Mouse (Mus musculus) midbrain, embryonic 13.5 days (tissue): Measurements from ENCODE around the gene Fmod. TPM values are rescaled to one million over a fixed set of nuclear protein-coding genes. Genes with fewer than 3 reads are reported as not detected.

ENCODE experiments used
- ATAC-seq: fragments of 200-750 bp; cut with Nextera tagmentation; 2 replicates; pipeline ENCODE4 v1.8.0; 2017; ENCODE audit warnings: mild to moderate bottlenecking, moderate TSS enrichment, moderate library complexity
- H3K27ac ChIP-seq: fragments of 300-500 bp; sonication (generic); 2 replicates; pipeline ENCODE4 v1.5.1; 2015; ENCODE audit warnings: inconsistent platforms, mild to moderate bottlenecking, moderate library complexity
- H3K27me3 ChIP-seq: fragments of 300-500 bp; sonication (generic); 2 replicates; pipeline ENCODE4 v1.6.1; 2015; ENCODE audit warnings: mild to moderate bottlenecking, inconsistent platforms
- H3K36me3 ChIP-seq: fragments of 300-500 bp; sonication (generic); 2 replicates; pipeline ENCODE4 v1.6.1; 2015; ENCODE audit warnings: mild to moderate bottlenecking, inconsistent platforms
- H3K4me1 ChIP-seq: fragments of 300-500 bp; sonication (generic); replicated peaks from 2 replicates; pipeline ENCODE4 v1.6.1; 2015; ENCODE audit warnings: inconsistent platforms
- H3K4me2 ChIP-seq: fragments of 300-500 bp; sonication (generic); replicated peaks from 2 replicates; pipeline ENCODE4 v1.6.1; 2015; ENCODE audit warnings: moderate library complexity, mild to moderate bottlenecking, inconsistent platforms
- H3K4me3 ChIP-seq: fragments of 300-500 bp; sonication (generic); replicated peaks from 2 replicates; pipeline ENCODE4 v1.5.1; 2015; ENCODE audit warnings: mild to moderate bottlenecking, inconsistent platforms
- H3K9ac ChIP-seq: fragments of 300-500 bp; sonication (generic); replicated peaks from 2 replicates; pipeline ENCODE4 v1.6.1; 2015; ENCODE audit warnings: mild to moderate bottlenecking, inconsistent platforms
- H3K9me3 ChIP-seq: fragments of 300-500 bp; sonication (generic); 2 replicates; pipeline ENCODE4 v1.6.1; 2016; ENCODE audit warnings: mild to moderate bottlenecking, inconsistent platforms
- WGBS: fragments of 180-500 bp; shearing (Covaris S2); methylation state at CpG from one replicate; pipeline ENCODE4 v1.1.7; 2015; 5-methylcytosine and 5-hydroxymethylcytosine counted together
- polyA plus RNA-seq: library from polyadenylated mRNA; unstranded; fragments of >200 nt; fragmentation: Nextera tagmentation; extraction: Ambion mirVana; gene quantifications from 2 replicates; pipeline ENCODE4 v1.2.1, GENCODE M21; 2015

Gene Fmod
- polyA plus RNA-seq, 1 experiment from 2014 or later = 5.7 TPM

DNA sequence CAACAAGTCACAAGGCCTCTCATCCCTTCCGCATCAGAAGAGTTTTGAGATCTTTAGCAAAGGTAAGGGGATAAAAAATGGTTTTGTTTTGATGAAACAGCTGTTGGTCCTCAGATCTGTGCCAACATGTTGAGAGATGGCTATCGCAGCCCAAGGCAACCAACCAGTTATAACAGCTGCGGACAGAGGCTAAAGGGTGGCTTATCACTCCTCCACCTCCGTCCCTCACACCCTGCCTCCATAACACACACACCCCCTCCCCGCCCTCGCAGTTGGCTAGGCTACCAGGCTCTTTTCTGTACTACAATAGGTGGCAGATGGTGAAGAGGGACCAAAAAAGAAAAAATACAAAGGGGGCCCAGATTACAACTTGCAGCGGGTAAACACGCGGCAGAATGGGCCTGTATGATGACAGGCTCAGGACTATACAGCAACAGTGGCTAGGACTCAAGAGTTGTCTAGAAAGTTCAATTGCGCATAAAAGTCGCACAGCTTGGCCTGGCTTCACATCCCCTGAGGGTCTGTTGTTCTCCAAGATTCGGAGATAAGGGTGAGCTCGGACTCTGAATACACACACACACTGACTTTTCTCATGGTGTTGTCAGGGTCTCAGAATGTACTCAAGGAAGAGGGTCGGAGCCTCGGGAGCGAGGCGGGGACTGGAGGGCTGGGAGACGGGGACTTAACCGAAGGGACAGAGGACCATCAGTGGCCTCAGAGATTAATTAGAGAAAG is 41.2 kb downstream of the Fmod start:
- Histone ChIP-seq H3K4me3 (peak overlapping the region; percentile 75), H3K4me1 (peaks cover 70% of the 10 kb centered on the region), H3K9me3 (no peaks in the 10 kb centered on the region), H3K27ac (peak overlapping the region; percentile 86), H3K27me3 (no peaks in the 10 kb centered on the region), H3K9ac (peak overlapping the region; percentile 92), H3K4me2 (peak overlapping the region; percentile 72), H3K36me3 (peaks cover 10% of the 10 kb centered on the region; the same call in 1 of the 2 replicates)
- peak; percentile 10; the same call in 1 of the 2 replicates for ATAC-seq
- 4% methylated on average over 19 of the region's 19 CpGs for WGBS

DNA sequence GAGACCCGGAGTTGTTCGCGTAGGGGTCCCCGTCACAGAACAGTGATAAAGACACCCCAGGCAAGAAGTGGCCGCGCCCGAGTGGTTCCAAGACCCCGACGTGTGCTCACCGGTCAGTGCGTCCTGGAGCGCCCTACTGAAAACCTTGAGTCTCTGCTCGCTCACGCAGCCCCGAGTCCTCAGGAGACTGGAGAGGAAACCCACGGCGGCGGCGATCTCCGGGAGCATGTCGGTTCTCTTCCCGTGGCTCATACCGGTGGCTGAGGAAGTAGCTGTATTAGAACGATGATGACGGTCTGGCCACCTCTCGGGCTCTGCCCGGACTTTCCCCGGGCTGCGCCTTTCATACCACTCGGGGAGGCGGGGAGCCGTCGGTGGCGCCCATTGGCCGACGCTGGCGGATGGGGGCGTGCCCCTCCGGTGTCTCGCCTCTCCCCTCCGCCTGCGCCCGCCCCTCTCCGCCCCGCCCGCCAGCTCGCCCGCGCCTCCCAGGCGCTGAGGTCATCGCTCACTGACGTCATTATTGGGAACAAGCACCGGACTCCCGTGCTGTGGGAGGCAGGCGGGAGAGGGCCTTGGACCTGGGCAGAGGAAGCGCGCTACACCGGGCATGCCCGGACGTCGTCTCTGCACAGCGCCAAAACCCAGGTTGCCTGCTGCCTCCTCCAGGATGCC is 41.9 kb downstream of the Fmod start, which contains the start of gene Btg2:
Gene Btg2, minus strand, starts transcription at position 319 of the 675 bp plus-strand sequence.
- Histone ChIP-seq H3K27ac (peak within 1 kb of the TSS; percentile 86), H3K36me3 (peaks cover 10% of the 10 kb centered on the region; the same call in 1 of the 2 replicates), H3K9me3 (no peaks in the 10 kb centered on the region), H3K4me2 (peak within 1 kb of the TSS; percentile 72), H3K4me3 (peak within 1 kb of the TSS; percentile 75), H3K9ac (peak within 1 kb of the TSS; percentile 92), H3K4me1 (peaks cover 63% of the 10 kb centered on the region), H3K27me3 (no peaks in the 10 kb centered on the region)
- under 1% methylated on average over 62 of the region's 62 CpGs for WGBS
- peak; percentile 93 for ATAC-seq

DNA sequence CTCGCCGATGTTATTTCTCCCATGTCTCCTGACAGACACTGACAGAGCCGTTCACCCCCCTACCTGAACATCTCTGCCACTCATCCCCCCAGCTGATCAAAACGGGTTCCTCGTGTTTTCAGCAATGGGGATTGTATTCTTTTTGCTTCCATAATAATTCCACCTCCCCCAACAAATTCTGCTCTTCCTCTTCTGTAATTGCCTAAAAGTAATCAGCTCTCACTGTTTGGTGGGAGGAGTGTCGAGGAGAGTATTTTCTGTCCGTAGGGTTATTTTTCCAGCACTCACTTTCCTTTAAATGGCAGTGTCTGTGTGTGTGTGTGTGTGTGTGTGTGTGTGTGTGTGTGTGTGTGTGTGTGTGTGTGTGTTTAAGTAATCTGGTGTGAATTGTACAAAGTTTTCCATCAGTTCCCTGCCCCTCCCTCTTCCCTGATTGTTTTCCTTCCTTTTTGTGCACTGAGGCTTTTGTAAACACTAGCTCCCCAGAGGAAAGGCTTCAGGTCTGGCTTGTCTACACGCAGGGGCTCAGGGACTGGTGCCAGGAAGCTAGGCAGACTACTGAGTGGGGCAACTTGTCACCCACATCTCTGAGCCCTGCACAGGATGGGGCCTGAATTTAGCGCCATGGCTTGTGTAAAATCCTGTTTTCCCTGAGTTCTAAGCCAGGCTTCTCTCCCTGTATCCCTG is 42.6 kb downstream of the Fmod start:
- no peaks in the 10 kb centered on the region for H3K9me3 ChIP-seq
- peak overlapping the region; percentile 86 for H3K27ac ChIP-seq
- H3K4me1 ChIP-seq = peaks cover 56% of the 10 kb centered on the region
- H3K27me3 ChIP-seq = no peaks in the 10 kb centered on the region
- peak overlapping the region; percentile 67 for H3K9ac ChIP-seq
- ATAC-seq = peak; percentile 21; the same call in 1 of the 2 replicates
- H3K36me3 ChIP-seq = peaks cover 9% of the 10 kb centered on the region; the same call in 1 of the 2 replicates
- 4% methylated on average over 9 of the region's 9 CpGs for WGBS
- H3K4me2 ChIP-seq = peak overlapping the region; percentile 72
- peak overlapping the region; percentile 75 for H3K4me3 ChIP-seq

DNA sequence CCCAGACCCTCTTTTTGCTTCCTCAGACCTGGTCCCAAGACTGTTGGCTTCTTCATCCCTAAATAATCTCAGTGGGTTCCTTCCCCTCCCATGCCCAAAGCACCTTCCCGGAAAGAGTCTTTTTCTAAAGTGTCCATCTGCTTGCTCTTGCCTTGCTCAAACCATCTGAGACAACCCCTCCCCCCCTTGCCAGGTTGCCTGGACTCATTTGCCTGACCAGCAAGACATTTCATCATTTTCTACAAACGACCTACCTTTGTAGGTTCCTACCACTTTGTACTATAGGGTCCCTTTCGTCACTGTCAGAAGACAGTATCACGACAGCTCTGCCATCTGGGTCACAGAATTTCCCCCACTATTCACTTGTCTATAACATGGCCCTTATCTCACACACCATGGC is 43.4 kb downstream of the Fmod start:
- ATAC-seq = no peak
- 88% methylated on average over 4 of the region's 4 CpGs for WGBS
- Histone ChIP-seq H3K9ac (no peak overlapping the region), H3K9me3 (no peaks in the 10 kb centered on the region), H3K4me2 (no peak overlapping the region), H3K27me3 (no peaks in the 10 kb centered on the region), H3K4me1 (peaks cover 50% of the 10 kb centered on the region), H3K27ac (peak overlapping the region; percentile 86; the same call in 1 of the 2 replicates), H3K4me3 (no peak overlapping the region), H3K36me3 (peaks cover 5% of the 10 kb centered on the region; the same call in 1 of the 2 replicates)

DNA sequence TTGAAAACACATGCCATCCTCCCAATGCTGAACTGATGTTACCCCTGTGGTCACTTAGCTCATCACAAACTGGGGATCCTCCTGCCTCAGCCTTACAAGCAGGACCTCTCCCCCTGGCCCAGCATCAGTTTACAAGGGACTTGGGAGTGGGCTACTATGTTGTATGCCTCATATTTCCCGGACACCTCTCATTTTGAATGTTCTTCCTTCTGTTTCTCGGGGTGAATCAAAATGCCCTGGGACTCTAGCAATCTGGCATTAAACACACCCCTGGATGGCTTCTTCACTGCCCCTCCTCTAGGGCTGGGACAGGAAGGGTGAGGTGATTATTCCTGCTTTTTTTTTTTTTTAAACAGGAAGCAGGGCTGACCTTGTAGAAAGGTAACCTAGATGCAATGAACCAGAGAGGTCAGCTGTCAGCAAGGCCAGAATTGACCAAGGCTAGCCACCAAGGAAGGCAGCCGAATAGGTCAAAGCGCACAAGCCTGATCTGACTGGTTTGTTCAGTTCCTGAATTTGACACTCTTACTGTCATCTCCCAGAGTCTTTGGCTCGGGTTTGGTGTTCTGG is 43.9 kb downstream of the Fmod start:
- no peak for ATAC-seq
- no peak overlapping the region for H3K4me2 ChIP-seq
- no peak overlapping the region for H3K27ac ChIP-seq
- 90% methylated on average over 5 of the region's 5 CpGs for WGBS
- H3K9me3 ChIP-seq = no peaks in the 10 kb centered on the region
- peaks cover 48% of the 10 kb centered on the region for H3K4me1 ChIP-seq
- no peaks in the 10 kb centered on the region for H3K36me3 ChIP-seq
- no peak overlapping the region for H3K9ac ChIP-seq
- H3K4me3 ChIP-seq = no peak overlapping the region
- H3K27me3 ChIP-seq = no peaks in the 10 kb centered on the region

DNA sequence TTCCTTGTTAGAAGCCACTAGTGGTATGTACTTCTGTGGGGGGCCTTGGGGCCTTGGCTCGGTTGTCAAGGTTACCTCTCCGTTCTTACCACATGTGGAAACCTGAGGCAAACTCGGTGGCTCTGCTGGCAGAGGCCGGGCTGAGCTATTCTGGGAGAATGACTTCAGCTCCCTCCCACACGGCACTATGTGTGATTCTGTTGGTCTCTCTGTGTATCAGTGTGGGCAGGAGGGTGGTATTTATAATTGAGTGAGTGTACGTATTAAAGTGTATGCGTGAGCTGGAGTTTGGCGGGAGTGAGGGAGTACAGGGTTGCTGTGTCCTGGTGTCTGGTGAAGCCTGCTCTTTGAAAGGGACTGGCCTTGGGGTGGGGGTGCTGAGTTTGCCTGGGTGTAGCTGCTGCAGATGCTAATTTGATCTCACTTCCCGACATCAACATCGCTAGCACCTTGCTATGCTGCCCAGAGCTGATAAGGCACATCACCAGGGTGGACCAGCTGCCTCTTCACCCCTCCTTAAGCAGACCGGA is 46.0 kb downstream of the Fmod start:
- H3K4me1 ChIP-seq = peaks cover 40% of the 10 kb centered on the region
- H3K27ac ChIP-seq = no peak overlapping the region
- ATAC-seq = no peak
- H3K4me3 ChIP-seq = no peak overlapping the region
- WGBS = 57% methylated on average over 11 of the region's 11 CpGs
- H3K27me3 ChIP-seq = no peaks in the 10 kb centered on the region
- H3K9ac ChIP-seq = no peak overlapping the region
- no peak overlapping the region for H3K4me2 ChIP-seq
- H3K9me3 ChIP-seq = no peaks in the 10 kb centered on the region
- H3K36me3 ChIP-seq = no peaks in the 10 kb centered on the region

DNA sequence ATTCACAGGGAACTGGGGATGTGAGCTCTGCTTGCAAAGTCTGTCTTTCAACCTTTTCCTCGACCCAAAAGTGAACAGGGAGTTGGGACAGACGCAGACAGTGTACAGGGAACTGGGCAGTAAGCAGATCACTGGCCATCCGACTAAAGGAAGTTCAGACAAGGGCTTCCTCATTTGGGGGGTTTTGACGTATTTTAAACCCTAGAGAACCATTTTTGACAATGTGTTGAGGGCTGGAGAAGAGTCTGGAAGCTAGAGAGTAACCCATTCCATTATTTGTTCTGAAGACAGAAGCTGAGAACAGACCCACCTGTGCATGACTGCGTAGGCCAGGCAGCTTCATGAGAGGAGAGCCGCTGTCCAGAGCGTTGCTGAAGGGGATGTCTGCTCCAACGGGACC is 46.6 kb downstream of the Fmod start:
- ATAC-seq = no peak
- no peaks in the 10 kb centered on the region for H3K27me3 ChIP-seq
- 85% methylated on average over 8 of the region's 8 CpGs for WGBS

DNA sequence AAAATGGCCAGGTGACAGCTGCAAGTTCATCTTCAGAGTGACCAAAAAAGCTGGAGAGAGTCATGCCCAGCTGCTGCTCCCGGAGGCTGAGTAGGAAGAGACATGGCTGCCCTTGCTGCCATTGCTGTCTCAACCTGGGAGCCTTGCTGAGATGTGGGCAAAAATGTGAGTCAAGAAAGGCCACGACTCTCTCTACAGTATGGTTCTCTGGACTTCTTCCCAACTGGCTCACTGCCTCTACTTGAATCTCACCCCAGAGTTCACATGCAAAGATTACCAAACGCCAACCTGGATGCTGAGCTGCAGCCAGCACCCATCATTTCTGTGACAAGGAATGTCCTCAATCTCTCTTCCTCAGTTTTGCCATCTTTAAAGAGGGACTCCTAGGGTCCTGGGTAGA is 47.1 kb downstream of the Fmod start:
- no peaks in the 10 kb centered on the region for H3K9me3 ChIP-seq
- H3K4me3 ChIP-seq = no peak overlapping the region
- H3K27ac ChIP-seq = no peak overlapping the region
- H3K4me1 ChIP-seq = peaks cover 36% of the 10 kb centered on the region
- no peak for ATAC-seq
- H3K27me3 ChIP-seq = no peaks in the 10 kb centered on the region
- 94% methylated on average over 3 of the region's 3 CpGs for WGBS
- H3K36me3 ChIP-seq = no peaks in the 10 kb centered on the region
- no peak overlapping the region for H3K9ac ChIP-seq
- no peak overlapping the region for H3K4me2 ChIP-seq

More for the DNA sequence above, 46.6 kb downstream of the Fmod start:
- Histone ChIP-seq H3K4me1 (peaks cover 36% of the 10 kb centered on the region), H3K9me3 (no peaks in the 10 kb centered on the region), H3K36me3 (no peaks in the 10 kb centered on the region), H3K4me3 (no peak overlapping the region), H3K27ac (no peak overlapping the region), H3K9ac (no peak overlapping the region), H3K4me2 (no peak overlapping the region)

DNA sequence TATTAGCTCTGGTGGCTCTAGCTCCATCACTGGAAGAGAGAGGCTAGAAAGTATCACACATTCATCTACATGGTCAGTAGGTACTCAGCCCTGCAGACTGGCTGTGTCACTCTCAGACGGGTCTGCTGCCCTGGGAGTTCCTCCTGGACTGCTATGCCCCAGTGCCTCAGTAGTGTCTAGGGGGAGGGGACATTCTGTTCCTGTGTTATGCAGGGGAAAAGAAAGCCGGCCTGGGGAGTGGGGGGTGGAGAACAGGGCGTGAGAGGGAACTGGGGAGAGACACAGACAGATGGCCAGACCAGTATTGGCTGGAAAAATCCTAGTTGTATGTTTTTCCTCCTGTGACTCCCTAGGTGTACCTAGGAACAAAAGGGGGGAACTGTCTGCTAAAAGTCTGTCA is 49.0 kb downstream of the Fmod start:
- no peak overlapping the region for H3K4me3 ChIP-seq
- 0 out of 2 replicates have a peak, but pooled peaks have one; percentile 34 for ATAC-seq

DNA sequence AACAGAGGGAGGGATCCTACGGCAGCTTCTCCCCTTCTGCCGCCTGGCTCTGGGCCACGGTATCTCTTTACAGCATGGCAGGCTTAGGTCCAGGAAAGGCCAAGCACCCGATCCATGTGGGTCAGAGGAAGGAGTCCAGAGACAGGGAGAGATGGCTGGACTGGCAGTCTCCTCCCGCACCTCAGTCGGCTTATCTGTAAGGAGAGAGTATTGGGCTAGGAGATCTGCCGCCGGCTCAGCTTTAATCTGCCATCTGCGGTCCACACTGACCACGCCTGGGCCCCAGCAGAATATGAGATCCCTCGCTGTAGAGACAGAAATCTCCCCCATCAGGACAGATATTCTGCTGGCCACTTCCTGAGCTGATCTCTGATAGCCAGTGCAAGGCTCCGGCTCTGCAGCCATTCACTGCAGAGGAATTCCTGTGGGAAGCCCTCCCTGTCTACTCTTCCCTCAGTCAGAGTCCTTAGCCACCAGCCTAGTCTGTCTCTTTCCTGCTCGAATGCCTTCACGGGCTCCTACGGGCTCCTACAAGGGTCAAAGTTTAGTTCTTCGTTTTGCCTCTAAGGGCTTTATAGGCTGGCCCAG is 49.9 kb downstream of the Fmod start:
- H3K4me3 ChIP-seq = no peak overlapping the region
- 47% methylated on average over 16 of the region's 16 CpGs for WGBS
- peak overlapping the region; percentile 30 for H3K27ac ChIP-seq
- H3K36me3 ChIP-seq = no peaks in the 10 kb centered on the region
- peak overlapping the region; percentile 41; the same call in 1 of the 2 replicates for H3K9ac ChIP-seq
- peak overlapping the region; percentile 18; the same call in 1 of the 2 replicates for H3K4me2 ChIP-seq
- peak; percentile 27; the same call in 1 of the 2 replicates for ATAC-seq
- peaks cover 21% of the 10 kb centered on the region for H3K4me1 ChIP-seq
- no peaks in the 10 kb centered on the region for H3K27me3 ChIP-seq
- H3K9me3 ChIP-seq = no peaks in the 10 kb centered on the region

More for the DNA sequence above, 49.0 kb downstream of the Fmod start:
- H3K27me3 ChIP-seq = no peaks in the 10 kb centered on the region
- H3K4me1 ChIP-seq = peaks cover 21% of the 10 kb centered on the region
- no peaks in the 10 kb centered on the region for H3K9me3 ChIP-seq
- no peaks in the 10 kb centered on the region for H3K36me3 ChIP-seq
- 8% methylated on average over 3 of the region's 3 CpGs for WGBS
- H3K27ac ChIP-seq = peak overlapping the region; percentile 30
- no peak overlapping the region for H3K4me2 ChIP-seq
- H3K9ac ChIP-seq = no peak overlapping the region

DNA sequence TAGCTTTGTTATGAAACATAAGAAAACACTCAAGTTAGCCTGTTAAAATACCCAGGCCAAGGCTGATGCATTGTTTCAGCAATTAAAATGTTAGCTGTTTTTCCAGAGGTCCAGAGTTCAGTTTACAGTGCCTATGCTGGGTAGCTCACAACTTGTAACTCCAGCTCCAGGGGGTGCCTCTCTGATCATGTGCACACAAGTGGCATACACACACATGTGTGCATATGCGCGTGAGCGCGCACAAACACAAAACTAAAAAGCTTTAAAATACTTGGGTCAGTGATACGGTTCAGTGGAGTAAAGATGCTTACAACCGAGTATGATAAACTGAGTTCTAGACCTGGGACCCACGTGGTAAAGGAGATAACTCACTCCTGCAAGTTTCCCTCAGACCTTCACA is 52.0 kb downstream of the Fmod start:
- no peak overlapping the region for H3K4me2 ChIP-seq
- H3K9ac ChIP-seq = no peak overlapping the region
- H3K9me3 ChIP-seq = no peaks in the 10 kb centered on the region
- H3K27ac ChIP-seq = no peak overlapping the region
- 90% methylated on average over 7 of the region's 7 CpGs for WGBS
- H3K36me3 ChIP-seq = no peaks in the 10 kb centered on the region
- H3K27me3 ChIP-seq = no peaks in the 10 kb centered on the region
- peaks cover 36% of the 10 kb centered on the region for H3K4me1 ChIP-seq
- no peak overlapping the region for H3K4me3 ChIP-seq
- ATAC-seq = no peak
